In genomic region chr8:70649324-70649723, GRCm38 (mm10) we compare ENCODE assay signal across 9 mouse cellular contexts. TPM values are rescaled to one million over a fixed set of nuclear protein-coding genes. Genes with fewer than 3 reads are reported as not detected.
DNase-seq lines count a peak whose midpoint lies in the region; ATAC-seq and TF ChIP-seq lines count a peak whose summit lies in the region.
"Had no signal": no experiment of that assay in that cellular context is flagged by ENCODE, and none has a peak within 500 bp of the region (broad histone marks: within the 10 kb centered on the region; RNA-seq: fewer than 3 reads in every experiment).

No protein-coding gene starts in this region.

- H3K4me3 ChIP-seq in limb, embryonic 10.5 days, result no peak overlapping the region
- H3K4me3 ChIP-seq in midbrain, embryonic 14.5 days (replicated peaks; ENCODE audit: low read depth, low read length), result no peak overlapping the region
- H3K4me3 ChIP-seq in left cerebral cortex, adult 2 months, result no peak overlapping the region

- peak; percentile 4 for DNase-seq in embryo, embryonic 10 days (ENCODE audit: low spot score)
- no peak for DNase-seq in embryo, embryonic 10.5 days (ENCODE audit: low spot score)
- DNase-seq in adrenal gland, adult (ENCODE audit: inconsistent age in 2 of 2, low spot score in 1 of 2), result peak; percentile 92 to 94
- peak; percentile 79 for DNase-seq in fat pad, adult 2 months (ENCODE audit: extremely low read depth, low read depth, low spot score)
- peak; percentile 83 for DNase-seq in heart, postnatal 25 days (ENCODE audit: low spot score)
- no peak for DNase-seq in limb, embryonic 10.5 days (ENCODE audit: low spot score)
- peak; percentile 88 for DNase-seq in midbrain, embryonic 14.5 days
- DNase-seq in left cerebral cortex, adult 2 months (ENCODE audit: extremely low spot score in 1 of 2, low spot score in 2 of 2), result no peak

- peak overlapping the region; percentile 38; the same call in 1 of the 2 replicates for H3K27ac ChIP-seq in limb, embryonic 10.5 days
- H3K27ac ChIP-seq in midbrain, embryonic 14.5 days (replicated peaks; ENCODE audit: low read depth, low read length), result peak overlapping the region; percentile 58; the same call in 1 of the 2 replicates
- no peak overlapping the region; the same call in 1 of the 2 replicates for H3K27ac ChIP-seq in left cerebral cortex, adult 2 months

- no peak overlapping the region; the same call in 1 of the 2 replicates for H3K4me2 ChIP-seq in midbrain, embryonic 14.5 days (ENCODE audit: low read length)

- peaks cover 54% of the 10 kb centered on the region for H3K4me1 ChIP-seq in limb, embryonic 10.5 days
- H3K4me1 ChIP-seq in midbrain, embryonic 14.5 days (ENCODE audit: control insufficient read depth, insufficient read depth, low read length), result 0 out of 2 replicates have a peak, but pooled peaks cover 14% of the 10 kb centered on the region

- WGBS in limb, embryonic 10.5 days, result 84% methylated on average over 4 of the region's 4 CpGs
- 51% methylated on average over 4 of the region's 4 CpGs for WGBS in midbrain, embryonic 14.5 days

- no peaks in the 10 kb centered on the region for H3K27me3 ChIP-seq in limb, embryonic 10.5 days (ENCODE audit: low read depth, poor library complexity, severe bottlenecking)
- H3K27me3 ChIP-seq in midbrain, embryonic 14.5 days (ENCODE audit: control insufficient read depth, insufficient read depth, low read length), result no peaks in the 10 kb centered on the region

- no peak overlapping the region for H3K9ac ChIP-seq in midbrain, embryonic 14.5 days (replicated peaks; ENCODE audit: low read length)

- no peak for TF ChIP-seq CTCF in left cerebral cortex, adult 2 months (IDR thresholded peaks at IDR 0.05)

- no peaks in the 10 kb centered on the region for H3K9me3 ChIP-seq in limb, embryonic 10.5 days (replicated peaks)
- no peaks in the 10 kb centered on the region for H3K9me3 ChIP-seq in midbrain, embryonic 14.5 days (ENCODE audit: control insufficient read depth, low read length)

- intact Hi-C loops in heart, postnatal 25 days (cut with DNase I), result no loop called here
- intact Hi-C loops in left cerebral cortex, adult 2 months (cut with DNase I), result no loop called here

- peaks cover 41% of the 10 kb centered on the region for H3K36me3 ChIP-seq in limb, embryonic 10.5 days
- peaks cover 27% of the 10 kb centered on the region for H3K36me3 ChIP-seq in midbrain, embryonic 14.5 days (ENCODE audit: control insufficient read depth, insufficient read depth, low read length)

- peak; percentile 71 for ATAC-seq in midbrain, embryonic 14.5 days (ENCODE audit: low FRiP score, low TSS enrichment)

RNA-seq across cellular contexts. Expression of gene Pgpep1, which starts 10.9 kb away (rescaled TPM):
- total RNA-seq in heart, postnatal 25 days (2021), result 10 to 100 TPM; 46.8 to 47.5 TPM
- 44.7 and 45.0 TPM in 2 replicates for polyA plus RNA-seq in limb, embryonic 10.5 days (2016; fragmentation: Nextera tagmentation; extraction: Ambion mirVana)
- polyA plus RNA-seq in midbrain, embryonic 14.5 days (2014; fragmentation: Nextera tagmentation; extraction: Ambion mirVana), result 86.9 and 95.8 TPM in 2 replicates
- 10 to 100 TPM; 15.5 to 17.5 TPM for total RNA-seq in left cerebral cortex, adult 2 months (2021)

RNA-seq across cellular contexts. Expression of gene Gdf15, which starts 17.1 kb away (rescaled TPM):
- under 1 TPM; 0.56 to 0.73 TPM for total RNA-seq in heart, postnatal 25 days (2021)
- not detected in 2 replicates for polyA plus RNA-seq in limb, embryonic 10.5 days (2016; fragmentation: Nextera tagmentation; extraction: Ambion mirVana)
- 0.16 and 0.20 TPM in 2 replicates for polyA plus RNA-seq in midbrain, embryonic 14.5 days (2014; fragmentation: Nextera tagmentation; extraction: Ambion mirVana)
- total RNA-seq in left cerebral cortex, adult 2 months (2021), result not detected
- total RNA-seq: left cerebral cortex, postnatal 14 days had no signal

RNA-seq across cellular contexts. Expression of gene Lsm4, which starts 23.7 kb away (rescaled TPM):
- 10 to 100 TPM; 60.6 to 62.9 TPM for total RNA-seq in heart, postnatal 25 days (2021)
- polyA plus RNA-seq in limb, embryonic 10.5 days (2016; fragmentation: Nextera tagmentation; extraction: Ambion mirVana), result 405 and 438 TPM in 2 replicates
- 175 and 201 TPM in 2 replicates for polyA plus RNA-seq in midbrain, embryonic 14.5 days (2014; fragmentation: Nextera tagmentation; extraction: Ambion mirVana)
- total RNA-seq in left cerebral cortex, adult 2 months (2021), result 10 to 100 TPM; 62.1 to 62.9 TPM

RNA-seq across cellular contexts. Expression of gene Lrrc25, which starts 33.4 kb away (rescaled TPM):
- 1 to 10 TPM; 1.4 to 1.5 TPM for total RNA-seq in heart, postnatal 25 days (2021)
- polyA plus RNA-seq in limb, embryonic 10.5 days (2016; fragmentation: Nextera tagmentation; extraction: Ambion mirVana), result 0.38 and 0.64 TPM in 2 replicates
- 0.34 and 1.1 TPM in 2 replicates for polyA plus RNA-seq in midbrain, embryonic 14.5 days (2014; fragmentation: Nextera tagmentation; extraction: Ambion mirVana)
- total RNA-seq in left cerebral cortex, adult 2 months (2021), result under 1 TPM; 0.70 to 0.96 TPM

RNA-seq across cellular contexts. Expression of gene Ssbp4, which starts 40.7 kb away (rescaled TPM):
- total RNA-seq in heart, postnatal 25 days (2021), result 10 to 100 TPM; 37.0 to 37.7 TPM
- polyA plus RNA-seq in limb, embryonic 10.5 days (2016; fragmentation: Nextera tagmentation; extraction: Ambion mirVana), result 164 and 182 TPM in 2 replicates
- 172 and 213 TPM in 2 replicates for polyA plus RNA-seq in midbrain, embryonic 14.5 days (2014; fragmentation: Nextera tagmentation; extraction: Ambion mirVana)
- 100 to 1,000 TPM; 221 to 261 TPM for total RNA-seq in left cerebral cortex, adult 2 months (2021)

Comparison
In these comparisons a context has a peak if more than half of its experiments do, and no peak if none do; other contexts are left out.
1. DNase-seq: peak in embryo, embryonic 10 days (single experiment), adrenal gland, adult (2 of 2), fat pad, adult 2 months (single experiment), heart, postnatal 25 days (single experiment) and midbrain, embryonic 14.5 days (single experiment); none in embryo, embryonic 10.5 days (single experiment), limb, embryonic 10.5 days (single experiment) and left cerebral cortex, adult 2 months (0 of 2).